ENCODE assay signal across 8 mouse cellular contexts in genomic region chr9:100644071-100644771, GRCm38 (mm10). TPM values are rescaled to one million over a fixed set of nuclear protein-coding genes. Genes with fewer than 3 reads are reported as not detected.
DNase-seq lines count a peak whose midpoint lies in the region; ATAC-seq and TF ChIP-seq lines count a peak whose summit lies in the region.

No protein-coding gene starts in this region.

- no peak for TF ChIP-seq POLR2A in testis, adult 2 months (IDR thresholded peaks at IDR 0.05; ENCODE audit: control insufficient read depth, low read depth, low read length)

- H3K9ac ChIP-seq in forebrain, embryonic 13.5 days, result peak overlapping the region; percentile 92
- peak overlapping the region; percentile 96 for H3K9ac ChIP-seq in liver, postnatal 0 days (replicated peaks)
- H3K9ac ChIP-seq in neural tube, embryonic 12.5 days, result peak overlapping the region; percentile 92

- no peaks in the 10 kb centered on the region for H3K36me3 ChIP-seq in E14TG2a.4 (ENCODE audit: insufficient read depth, low read length)
- no peaks in the 10 kb centered on the region for H3K36me3 ChIP-seq in forebrain, embryonic 13.5 days (ENCODE audit: poor library complexity, severe bottlenecking)
- no peaks in the 10 kb centered on the region for H3K36me3 ChIP-seq in liver, postnatal 0 days (replicated peaks; ENCODE audit: insufficient read depth, low read length)
- 0 out of 2 replicates have a peak, but pooled peaks cover 3% of the 10 kb centered on the region for H3K36me3 ChIP-seq in neural tube, embryonic 12.5 days
- H3K36me3 ChIP-seq in testis, adult 2 months (ENCODE audit: control insufficient read depth, insufficient read depth, low read length), result no peaks in the 10 kb centered on the region

- no peaks in the 10 kb centered on the region for H3K9me3 ChIP-seq in E14TG2a.4 (ENCODE audit: low read length)
- H3K9me3 ChIP-seq in forebrain, embryonic 13.5 days (replicated peaks), result no peaks in the 10 kb centered on the region
- H3K9me3 ChIP-seq in liver, postnatal 0 days (ENCODE audit: low read length), result no peaks in the 10 kb centered on the region
- H3K9me3 ChIP-seq in neural tube, embryonic 12.5 days, result no peaks in the 10 kb centered on the region

- TF ChIP-seq EP300 in liver, postnatal 0 days (IDR thresholded peaks at IDR 0.05; ENCODE audit: low read depth), result no peak

- H3K4me1 ChIP-seq in E14TG2a.4 (replicated peaks; ENCODE audit: low read depth, low read length), result peaks cover 68% of the 10 kb centered on the region
- H3K4me1 ChIP-seq in forebrain, embryonic 13.5 days, result peaks cover 31% of the 10 kb centered on the region
- peaks cover 19% of the 10 kb centered on the region for H3K4me1 ChIP-seq in liver, postnatal 0 days (ENCODE audit: insufficient read depth)
- H3K4me1 ChIP-seq in neural tube, embryonic 12.5 days, result peaks cover 25% of the 10 kb centered on the region
- H3K4me1 ChIP-seq in testis, adult 2 months (ENCODE audit: control insufficient read depth, insufficient read depth, low read length), result peaks cover 3% of the 10 kb centered on the region

- no peak for TF ChIP-seq CTCF in E14TG2a.4 (conservative IDR thresholded peaks at IDR 0.05; ENCODE audit: low read length)
- TF ChIP-seq CTCF in liver, postnatal 0 days (IDR thresholded peaks at IDR 0.05; ENCODE audit: low read depth), result no peak
- no peak for TF ChIP-seq CTCF in testis, adult 2 months (IDR thresholded peaks at IDR 0.05; ENCODE audit: control insufficient read depth, insufficient read depth, insufficient replicate concordance, low read depth, low read length)

- peak; percentile 23; the same call in 1 of the 2 replicates for ATAC-seq in cerebellum, adult (ENCODE audit: insufficient number of reproducible peaks, low FRiP score, low TSS enrichment)
- ATAC-seq in forebrain, embryonic 13.5 days, result peak; percentile 42
- ATAC-seq in liver, postnatal 0 days, result peak; percentile 47
- ATAC-seq in neural tube, embryonic 12.5 days (ENCODE audit: low FRiP score, low read depth), result peak; percentile 38

- H3K27ac ChIP-seq in forebrain, embryonic 13.5 days, result peak overlapping the region; percentile 98
- H3K27ac ChIP-seq in liver, postnatal 0 days (ENCODE audit: low read depth), result peak overlapping the region; percentile 97
- peak overlapping the region; percentile 97 for H3K27ac ChIP-seq in neural tube, embryonic 12.5 days
- peak overlapping the region; percentile 94 for H3K27ac ChIP-seq in testis, adult 2 months (ENCODE audit: control insufficient read depth, insufficient read depth, low read depth, low read length)

- peak overlapping the region; percentile 93 for H3K4me3 ChIP-seq in E14TG2a.4 (replicated peaks; ENCODE audit: low read length)
- H3K4me3 ChIP-seq in forebrain, embryonic 13.5 days, result peak overlapping the region; percentile 79
- H3K4me3 ChIP-seq in liver, postnatal 0 days (ENCODE audit: low read depth, low read length), result peak overlapping the region; percentile 83
- H3K4me3 ChIP-seq in neural tube, embryonic 12.5 days, result peak overlapping the region; percentile 81
- peak overlapping the region; percentile 95 for H3K4me3 ChIP-seq in testis, adult 2 months (ENCODE audit: control insufficient read depth, low read depth, low read length)

- H3K27me3 ChIP-seq in E14TG2a.4 (ENCODE audit: insufficient read depth, low read length), result no peaks in the 10 kb centered on the region
- H3K27me3 ChIP-seq in forebrain, embryonic 13.5 days, result no peaks in the 10 kb centered on the region
- no peaks in the 10 kb centered on the region for H3K27me3 ChIP-seq in liver, postnatal 0 days (ENCODE audit: insufficient read depth, low read length)
- no peaks in the 10 kb centered on the region for H3K27me3 ChIP-seq in neural tube, embryonic 12.5 days (replicated peaks)
- H3K27me3 ChIP-seq in testis, adult 2 months (ENCODE audit: control insufficient read depth, insufficient read depth, low read length), result no peaks in the 10 kb centered on the region

- H3K4me2 ChIP-seq in forebrain, embryonic 13.5 days, result peak overlapping the region; percentile 71
- H3K4me2 ChIP-seq in liver, postnatal 0 days (ENCODE audit: low read depth, low read length), result peak overlapping the region; percentile 91
- peak overlapping the region; percentile 68 for H3K4me2 ChIP-seq in neural tube, embryonic 12.5 days (replicated peaks)

- peak; percentile 56 for DNase-seq in heart, postnatal 25 days (ENCODE audit: low spot score)
- peak; percentile 28 to 52 for DNase-seq in layer of hippocampus, adult 18-20 months (ENCODE audit: low spot score in 2 of 2)
- DNase-seq in liver, postnatal 0 days, result peak; percentile 82

- intact Hi-C loops in heart, postnatal 25 days (cut with DNase I), result loop anchor here (5.0 to 10.0 kb wide), 3 partner anchors 121 to 511 kb away; no protein-coding TSS in a partner anchor

- under 1% methylated on average over 26 of the region's 64 CpGs for WGBS in forebrain, embryonic 13.5 days
- under 1% methylated on average over 34 of the region's 64 CpGs for WGBS in liver, postnatal 0 days (ENCODE audit: insufficient replicate concordance)
- under 1% methylated on average over 60 of the region's 64 CpGs for WGBS in neural tube, embryonic 12.5 days

RNA-seq across cellular contexts. Expression of gene Stag1, which starts 46.6 kb away (rescaled TPM):
- polyA plus RNA-seq in forebrain, embryonic 13.5 days (2015; fragmentation: Nextera tagmentation; extraction: Ambion mirVana), result 51.5 and 54.4 TPM in 2 replicates
- 10 to 100 TPM; 27.1 to 30.6 TPM for total RNA-seq in heart, postnatal 25 days (2021)
- 10 to 100 TPM; 64.9 to 68.0 TPM for total RNA-seq in layer of hippocampus, adult 18-20 months (2021)
- polyA plus RNA-seq in liver, postnatal 0 days (2015; fragmentation: Nextera tagmentation; extraction: Ambion mirVana), result 17.3 and 20.4 TPM in 2 replicates
- polyA plus RNA-seq in neural tube, embryonic 12.5 days (2016; fragmentation: Nextera tagmentation; extraction: Ambion mirVana), result 42.7 and 53.7 TPM in 2 replicates
- 5.3 and 7.0 TPM in 2 replicates for polyA plus RNA-seq in testis, adult 2 months (2012; rRNA removed)

Comparison
In these comparisons a context has a peak if more than half of its experiments do, and no peak if none do; other contexts are left out.
1. Peak in every context shown above with its lines: DNase-seq, ATAC-seq, H3K4me3 ChIP-seq and H3K27ac ChIP-seq.